Mouse (Mus musculus): ENCODE measurements at regions not wholly inside any gene's neighbourhood (a gene's known extent, or its start where the extent isn't known, plus 50 kb on each side); places are given as distances from the start of the nearest gene placed in this dataset.
A peak's percentile ranks its signal among the peaks of the same experiment; 100 is the strongest.

- no peak for ATAC-seq (ENCODE audit: insufficient number of reproducible peaks, low FRiP score, low TSS enrichment)
Observed at GRCm38 (mm10) chr10:42131798-42132197, 113.6 kb upstream of the Armc2 start.

GRCm38 (mm10) chr10:42131298-42131697, 113.1 kb upstream of the Armc2 start:
- ATAC-seq (ENCODE audit: insufficient number of reproducible peaks, low FRiP score, low TSS enrichment): no peak

- ATAC-seq (ENCODE audit: insufficient number of reproducible peaks, low FRiP score, low TSS enrichment): no peak
Observed at GRCm38 (mm10) chr10:42127865-42128419, 109.7 kb upstream of the Armc2 start.

GRCm38 (mm10) chr10:42126816-42127215, 108.6 kb upstream of the Armc2 start:
- no peak for ATAC-seq (ENCODE audit: insufficient number of reproducible peaks, low FRiP score, low TSS enrichment)

- no peak for ATAC-seq (ENCODE audit: insufficient number of reproducible peaks, low FRiP score, low TSS enrichment)
Observed at GRCm38 (mm10) chr10:42122768-42123635, 104.8 kb upstream of the Armc2 start.

- ATAC-seq (ENCODE audit: insufficient number of reproducible peaks, low FRiP score, low TSS enrichment): no peak
Observed at GRCm38 (mm10) chr10:42121984-42122383, 103.7 kb upstream of the Armc2 start.

GRCm38 (mm10) chr10:42119326-42119725, 101.1 kb upstream of the Armc2 start:
- ATAC-seq (ENCODE audit: insufficient number of reproducible peaks, low FRiP score, low TSS enrichment): no peak

GRCm38 (mm10) chr10:42118361-42119188, 100.3 kb upstream of the Armc2 start:
- peak; percentile 91 for ATAC-seq (ENCODE audit: insufficient number of reproducible peaks, low FRiP score, low TSS enrichment)

GRCm38 (mm10) chr10:42117523-42117922, 99.3 kb upstream of the Armc2 start:
- no peak for ATAC-seq (ENCODE audit: insufficient number of reproducible peaks, low FRiP score, low TSS enrichment)

GRCm38 (mm10) chr10:42115920-42116298, 97.7 kb upstream of the Armc2 start:
- ATAC-seq (ENCODE audit: insufficient number of reproducible peaks, low FRiP score, low TSS enrichment): no peak

GRCm38 (mm10) chr10:42115224-42115919, 97.1 kb upstream of the Armc2 start:
- ATAC-seq (ENCODE audit: insufficient number of reproducible peaks, low FRiP score, low TSS enrichment): no peak

- no peak for ATAC-seq (ENCODE audit: insufficient number of reproducible peaks, low FRiP score, low TSS enrichment)
Observed at GRCm38 (mm10) chr10:42110704-42111103, 92.5 kb upstream of the Armc2 start.

- no peak for ATAC-seq (ENCODE audit: insufficient number of reproducible peaks, low FRiP score, low TSS enrichment)
Observed at GRCm38 (mm10) chr10:42108294-42109014, 90.2 kb upstream of the Armc2 start.

GRCm38 (mm10) chr10:42107437-42108293, 89.4 kb upstream of the Armc2 start:
- no peak for ATAC-seq (ENCODE audit: insufficient number of reproducible peaks, low FRiP score, low TSS enrichment)

GRCm38 (mm10) chr10:42106611-42107010, 88.4 kb upstream of the Armc2 start:
- ATAC-seq (ENCODE audit: insufficient number of reproducible peaks, low FRiP score, low TSS enrichment): no peak

GRCm38 (mm10) chr10:42105083-42105482, 86.8 kb upstream of the Armc2 start:
- ATAC-seq (ENCODE audit: insufficient number of reproducible peaks, low FRiP score, low TSS enrichment): no peak

- ATAC-seq (ENCODE audit: insufficient number of reproducible peaks, low FRiP score, low TSS enrichment): no peak
Observed at GRCm38 (mm10) chr10:42102320-42102719, 84.1 kb upstream of the Armc2 start.

- no peak for ATAC-seq (ENCODE audit: insufficient number of reproducible peaks, low FRiP score, low TSS enrichment)
Observed at GRCm38 (mm10) chr10:42101096-42101495, 82.9 kb upstream of the Armc2 start.

- ATAC-seq (ENCODE audit: insufficient number of reproducible peaks, low FRiP score, low TSS enrichment): no peak
Observed at GRCm38 (mm10) chr10:42096924-42097323, 78.7 kb upstream of the Armc2 start.
